Mouse (Mus musculus) spleen, postnatal 10 days (tissue): ENCODE measurements around the gene Gstm1.
"Not testable (repeated sequence)": the region's sequence is repeated elsewhere in the genome, so short reads cannot be mapped to it uniquely, and the experiment has no call there.

ENCODE experiments used
- DNase-seq, 2 experiments: peaks; one replicate each; pipeline ENCODE4 v3.0.0; 2021 to 2022; ENCODE audit warnings: low spot score in 2 of 2

Gene Gstm1

DNA sequence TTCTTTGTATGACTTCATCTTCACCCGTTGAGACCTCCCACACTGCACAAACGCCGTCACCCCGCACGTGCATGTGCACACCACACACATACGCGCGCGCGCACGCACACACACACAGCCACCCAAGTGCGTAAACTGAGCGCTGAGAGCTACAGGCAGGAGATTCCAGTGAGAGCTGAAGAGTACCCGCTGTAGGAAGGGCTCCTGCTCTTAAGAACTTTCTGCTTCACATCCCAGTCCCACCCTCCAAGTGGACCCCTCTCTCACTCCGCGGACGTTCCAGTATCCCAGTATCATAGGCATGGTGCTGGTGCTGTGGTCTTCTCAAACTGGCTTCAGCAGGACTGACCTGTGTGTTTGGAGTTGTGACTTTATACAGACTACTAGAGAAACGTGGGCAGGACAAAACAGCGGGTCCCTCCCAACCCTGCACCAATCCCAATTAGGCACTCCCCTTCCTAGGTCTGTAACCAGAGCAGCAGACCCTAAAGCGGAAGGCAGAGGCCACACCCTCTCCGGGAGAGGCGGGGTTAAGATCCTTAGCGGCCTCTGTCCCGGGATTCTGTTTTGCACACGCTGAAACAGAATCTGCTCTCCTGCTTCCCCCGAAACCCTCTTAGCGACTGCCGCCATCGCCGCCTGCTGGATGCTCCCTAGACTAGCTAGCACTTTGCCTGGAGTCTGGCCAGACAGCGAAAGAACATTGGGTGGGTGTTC is at the start of gene Gstm1:
Gene Gstm1 (minus strand): TSS at position 501 of the 717 bp plus-strand sequence.
- DNase-seq: peak; percentile 48 to 79

DNA sequence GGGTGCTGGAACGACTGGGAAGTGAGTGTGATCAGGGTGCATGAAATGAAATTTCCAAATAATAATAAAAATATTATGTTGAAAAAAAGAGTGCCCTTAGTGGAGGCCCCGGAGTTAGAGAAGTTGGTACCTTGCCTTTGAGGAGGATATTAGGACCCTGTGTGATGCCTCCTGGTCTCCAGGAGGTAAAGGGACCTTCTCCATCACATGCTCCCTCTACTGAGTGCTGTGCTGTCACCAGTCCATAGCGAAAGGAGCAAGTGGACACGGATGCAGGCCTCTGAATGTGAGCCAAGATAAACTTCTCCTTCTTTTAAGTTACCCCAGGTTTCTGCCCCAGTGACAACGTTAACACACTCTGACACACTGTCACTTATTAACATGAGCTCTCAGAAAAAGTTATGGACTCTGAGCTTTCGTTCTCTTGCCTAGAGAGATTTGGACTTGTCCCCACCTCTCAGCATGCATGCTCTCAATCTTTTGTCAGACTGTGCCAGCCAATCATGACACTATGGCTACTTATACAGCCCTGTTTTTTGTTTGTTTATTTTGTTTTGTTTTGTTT is 49.7 kb upstream of the Gstm1 start:
- no peak for DNase-seq

DNA sequence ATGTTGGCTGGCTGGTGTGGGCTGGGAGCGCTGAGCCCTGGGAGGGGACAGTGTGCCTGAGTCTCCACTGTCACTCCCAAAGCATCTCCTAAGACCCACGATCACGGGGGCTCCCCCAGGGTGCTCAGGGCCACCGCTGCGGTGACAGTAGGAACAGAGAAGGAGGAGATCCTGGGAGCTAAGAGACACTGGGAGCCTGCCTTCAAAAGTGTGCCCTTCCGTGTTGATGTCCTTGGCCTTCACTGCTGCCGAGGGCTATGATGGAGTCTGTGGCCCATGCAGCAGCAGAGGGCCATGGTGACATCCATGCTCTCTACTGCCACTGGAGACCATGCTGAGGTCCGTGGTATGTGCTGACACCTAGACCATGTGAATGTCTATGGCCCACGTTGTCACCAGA is 47.8 kb upstream of the Gstm1 start:
- no peak for DNase-seq

DNA sequence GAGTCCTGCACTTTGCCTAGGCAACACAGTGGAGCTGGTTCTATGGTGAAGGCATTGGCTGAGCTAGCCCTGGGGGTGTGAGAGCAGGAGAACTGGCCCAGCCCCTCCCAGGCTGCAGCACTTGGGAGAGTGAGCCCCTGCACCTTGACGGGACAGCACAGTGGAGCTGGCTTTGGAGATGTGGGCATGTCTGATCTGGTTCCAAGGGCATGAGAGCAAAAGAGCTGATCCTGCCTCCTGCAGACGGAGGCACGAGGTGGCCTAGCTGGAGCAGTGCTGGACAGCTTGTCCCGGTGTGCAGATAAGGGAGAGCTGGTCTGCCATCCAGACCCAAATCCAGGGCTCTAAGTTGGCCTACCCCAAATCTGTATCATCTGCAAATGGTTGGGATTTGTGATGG is 46.9 kb upstream of the Gstm1 start:
- no peak for DNase-seq

DNA sequence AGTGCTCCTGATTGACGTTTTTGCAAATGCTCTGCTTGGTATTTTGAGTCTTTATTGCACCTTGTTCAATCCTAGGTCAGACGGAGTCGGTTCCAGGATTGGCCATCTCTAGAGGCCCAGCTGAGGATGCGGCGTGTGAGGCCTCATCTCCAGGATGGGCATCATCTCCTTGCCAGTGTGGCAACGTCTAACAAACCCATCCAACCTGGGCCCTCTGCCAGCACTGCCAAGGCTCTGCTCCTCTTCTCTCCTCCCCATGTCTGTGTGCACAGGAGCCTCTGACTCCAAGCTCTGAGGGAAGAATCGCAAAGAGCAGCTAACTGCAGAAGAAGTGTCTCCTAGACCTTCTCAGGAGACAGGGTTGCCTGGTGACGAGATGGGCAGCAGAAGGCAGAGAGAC is 44.9 kb upstream of the Gstm1 start:
- DNase-seq: no peak

DNA sequence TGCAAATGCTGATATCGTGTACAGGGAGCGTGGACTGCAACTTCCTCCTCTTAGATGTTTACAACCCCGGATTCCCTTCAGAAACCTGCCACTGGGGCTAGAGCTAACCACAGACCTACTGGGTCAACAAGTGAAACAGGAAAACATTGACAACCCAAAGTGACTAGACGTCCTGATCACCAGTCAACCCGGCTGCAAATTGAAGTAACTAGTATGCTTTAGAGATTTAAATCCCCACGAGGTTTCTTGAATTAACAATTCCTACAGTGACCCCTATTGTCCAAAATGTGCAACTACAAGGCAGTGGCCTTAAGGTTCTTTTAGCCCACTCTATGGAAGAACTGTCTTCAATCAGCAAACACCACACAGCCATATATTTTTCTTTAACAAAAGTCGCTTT is 43.6 kb upstream of the Gstm1 start:
- peak; percentile 21 to 61 for DNase-seq

GRCm38 (mm10) chr3:108050493-108050892 is 32.7 kb upstream of the Gstm1 start:
- DNase-seq: no peak

- DNase-seq: no peak
Measured at GRCm38 (mm10) chr3:108048306-108048705, 30.5 kb upstream of the Gstm1 start.

- DNase-seq: no peak
Measured at GRCm38 (mm10) chr3:108046944-108047655, 29.3 kb upstream of the Gstm1 start.

- peak; percentile 56 to 85 for DNase-seq
Measured at GRCm38 (mm10) chr3:108044394-108045140, 26.8 kb upstream of the Gstm1 start, which contains the start of gene Gstm4. Gstm4 (minus strand) TSS chr3:108044894.

- no peak for DNase-seq
Measured at GRCm38 (mm10) chr3:108033156-108033555, 15.4 kb upstream of the Gstm1 start.

DNA sequence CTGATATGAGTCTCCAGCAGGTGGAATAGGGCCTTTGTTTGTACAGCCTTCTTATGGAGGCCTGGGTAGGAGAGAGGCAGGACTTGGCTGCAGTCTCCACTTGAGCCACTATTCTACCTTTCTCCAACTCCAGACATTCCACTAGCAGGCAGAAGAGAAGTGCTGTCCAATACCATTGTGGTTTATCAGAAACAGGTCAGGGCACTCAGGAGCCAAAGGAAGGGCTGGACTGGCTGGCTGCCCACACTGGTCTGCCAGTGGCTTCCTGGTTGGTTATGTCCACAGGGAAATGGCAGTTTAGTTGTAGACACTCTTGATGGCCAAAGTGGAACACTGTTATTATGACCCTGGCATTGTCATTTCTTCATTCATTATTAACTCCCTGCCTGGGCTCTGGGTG is 14.3 kb upstream of the Gstm1 start:
- DNase-seq: no peak

GRCm38 (mm10) chr3:108028641-108029365 is 11.0 kb upstream of the Gstm1 start:
- no peak for DNase-seq

- DNase-seq: no peak
Measured at GRCm38 (mm10) chr3:108026597-108026996, 8.8 kb upstream of the Gstm1 start.

GRCm38 (mm10) chr3:108026049-108026448 is 8.3 kb upstream of the Gstm1 start:
- no peak for DNase-seq

DNA sequence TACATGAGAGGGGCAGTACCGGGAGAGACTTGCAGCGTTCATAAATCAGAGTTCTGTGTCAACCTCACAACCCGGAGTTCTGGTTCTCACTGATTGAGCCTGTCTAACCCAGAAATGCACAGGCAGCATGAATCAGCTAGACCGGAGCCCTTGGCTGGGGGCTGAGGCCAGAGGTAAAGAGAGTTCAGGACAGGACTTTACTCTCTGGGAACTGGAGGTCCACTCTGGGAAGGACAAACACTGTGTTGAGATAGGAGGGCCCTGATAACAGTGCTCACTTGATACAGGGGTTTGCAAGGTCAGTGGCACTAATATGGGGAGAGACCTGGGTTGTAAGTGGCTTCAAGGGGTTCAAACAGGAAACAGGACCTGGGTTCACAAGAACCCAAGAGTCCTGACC is 7.5 kb upstream of the Gstm1 start:
- no peak for DNase-seq

GRCm38 (mm10) chr3:108022650-108023049 is 4.9 kb upstream of the Gstm1 start:
- DNase-seq: no peak

- not testable (repeated sequence) for DNase-seq
Measured at GRCm38 (mm10) chr3:108020351-108021022, 2.7 kb upstream of the Gstm1 start.

- DNase-seq: not testable (repeated sequence)
Measured at GRCm38 (mm10) chr3:108019226-108019625, 1.5 kb upstream of the Gstm1 start.

GRCm38 (mm10) chr3:108018190-108018820 is 532 bp upstream of the Gstm1 start:
- DNase-seq: peak in 1 of 2 experiments; percentile 31
